Mouse (Mus musculus): ENCODE results near the gene Mvd.

The Mvd gene

DNA sequence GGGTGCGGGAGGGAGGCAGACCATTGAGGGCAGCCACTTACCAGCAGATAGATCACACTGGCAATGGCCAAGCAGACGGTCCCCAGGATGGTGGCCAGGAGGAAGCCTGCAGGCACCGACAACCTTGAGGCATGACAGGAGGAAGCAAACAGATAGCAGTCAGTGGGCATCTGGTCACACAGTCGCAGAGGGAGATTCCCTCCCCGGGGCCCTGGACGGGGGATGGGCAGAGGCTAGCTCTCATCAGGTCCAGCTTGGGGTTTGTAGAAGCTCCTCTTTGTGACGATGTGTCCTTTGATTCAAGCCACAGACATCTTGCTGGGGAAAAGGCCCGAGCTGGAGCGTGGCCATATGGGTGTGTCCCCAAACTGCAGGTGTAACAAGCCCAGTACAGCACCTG lies 17.1 kb downstream of the Mvd start:
- no peak for DNase-seq (ENCODE audit: low spot score in 2 of 2)

GRCm38 (mm10) chr8:122423659-122424058 lies 19.6 kb downstream of the Mvd start:
- DNase-seq (ENCODE audit: low spot score in 2 of 2), result no peak

GRCm38 (mm10) chr8:122423217-122423616 lies 20.0 kb downstream of the Mvd start:
- no peak for DNase-seq (ENCODE audit: low spot score in 2 of 2)

- DNase-seq (ENCODE audit: low spot score in 2 of 2), result no peak
Observed at GRCm38 (mm10) chr8:122421376-122422070, 21.7 kb downstream of the Mvd start, which contains the start of gene Il17c. Gene Il17c (plus strand): TSS chr8:122422020.

DNA sequence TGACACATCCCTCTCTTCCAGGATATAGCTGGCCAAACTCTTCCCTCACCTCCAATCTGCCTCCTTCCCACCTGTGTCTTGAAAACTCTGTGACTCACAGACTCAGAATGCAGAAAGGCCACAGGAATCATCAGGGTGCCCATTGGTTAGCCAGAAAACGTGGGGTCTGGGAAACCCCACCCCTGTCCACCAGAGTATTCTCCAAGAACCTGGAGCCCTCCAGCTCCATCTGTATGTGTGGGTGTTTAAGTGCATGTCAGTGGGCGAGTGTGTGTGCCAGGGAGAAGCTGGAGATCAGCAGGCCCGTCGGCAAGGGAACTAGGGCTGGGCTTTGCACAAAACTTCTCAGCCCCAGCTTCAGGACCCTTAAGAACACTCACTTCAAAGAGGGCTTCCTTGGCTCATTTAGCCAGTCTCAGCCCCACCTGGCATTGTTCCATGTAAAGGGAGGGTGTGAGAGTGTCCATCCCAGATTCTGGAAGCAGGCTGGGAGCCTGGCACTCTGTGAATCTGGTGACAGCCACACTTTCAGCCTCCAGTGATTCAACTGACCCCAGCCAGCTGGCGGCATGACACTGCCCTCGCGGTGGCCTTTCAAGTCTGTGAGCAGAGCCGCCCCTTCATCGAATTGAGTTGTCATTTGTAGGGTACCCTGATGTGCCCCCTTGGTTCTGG lies 23.2 kb downstream of the Mvd start:
- no peak for DNase-seq (ENCODE audit: low spot score in 2 of 2)

GRCm38 (mm10) chr8:122415554-122415953 lies 27.7 kb downstream of the Mvd start:
- no peak for DNase-seq (ENCODE audit: low spot score in 2 of 2)

DNA sequence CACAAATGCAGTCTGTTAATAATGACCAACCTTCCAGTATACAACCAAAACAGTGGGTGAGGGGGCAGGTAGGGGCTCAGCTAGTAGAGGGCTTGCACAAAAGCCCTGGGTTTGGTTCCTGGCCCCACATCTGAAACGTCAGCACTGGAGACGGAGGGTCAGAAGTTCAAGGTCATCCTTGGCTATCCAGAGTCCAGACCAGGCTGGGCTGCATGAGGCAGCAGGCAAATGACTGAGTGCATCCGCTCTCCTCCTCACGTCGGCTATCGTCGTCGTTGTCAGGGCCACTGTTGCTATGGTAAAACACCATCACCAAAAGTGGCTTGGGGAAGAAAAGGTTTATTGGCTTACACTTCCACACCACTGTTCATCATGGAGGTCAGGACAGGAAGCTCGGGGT lies 28.9 kb downstream of the Mvd start:
- DNase-seq (ENCODE audit: low spot score in 2 of 2), result no peak

DNA sequence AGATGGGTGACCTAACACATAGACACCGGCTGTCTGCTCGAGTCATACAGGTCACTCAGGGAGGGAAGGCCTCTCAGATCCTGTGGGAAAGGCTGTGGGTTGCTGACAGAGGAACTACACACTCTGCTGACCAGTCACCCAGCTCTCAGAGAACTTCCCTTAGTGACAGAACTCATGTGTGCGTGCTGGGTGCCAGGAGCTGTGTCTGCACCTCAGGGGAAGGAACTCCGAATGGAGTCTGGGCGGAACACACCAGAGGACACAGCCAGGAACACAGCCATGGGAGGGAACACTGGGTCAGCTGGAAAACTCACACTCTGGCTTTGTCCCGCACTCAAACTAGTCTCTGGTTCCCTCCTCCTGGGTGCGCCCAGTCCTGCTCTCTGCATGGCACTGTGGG lies 35.5 kb downstream of the Mvd start:
- no peak for DNase-seq (ENCODE audit: low spot score in 2 of 2)

DNA sequence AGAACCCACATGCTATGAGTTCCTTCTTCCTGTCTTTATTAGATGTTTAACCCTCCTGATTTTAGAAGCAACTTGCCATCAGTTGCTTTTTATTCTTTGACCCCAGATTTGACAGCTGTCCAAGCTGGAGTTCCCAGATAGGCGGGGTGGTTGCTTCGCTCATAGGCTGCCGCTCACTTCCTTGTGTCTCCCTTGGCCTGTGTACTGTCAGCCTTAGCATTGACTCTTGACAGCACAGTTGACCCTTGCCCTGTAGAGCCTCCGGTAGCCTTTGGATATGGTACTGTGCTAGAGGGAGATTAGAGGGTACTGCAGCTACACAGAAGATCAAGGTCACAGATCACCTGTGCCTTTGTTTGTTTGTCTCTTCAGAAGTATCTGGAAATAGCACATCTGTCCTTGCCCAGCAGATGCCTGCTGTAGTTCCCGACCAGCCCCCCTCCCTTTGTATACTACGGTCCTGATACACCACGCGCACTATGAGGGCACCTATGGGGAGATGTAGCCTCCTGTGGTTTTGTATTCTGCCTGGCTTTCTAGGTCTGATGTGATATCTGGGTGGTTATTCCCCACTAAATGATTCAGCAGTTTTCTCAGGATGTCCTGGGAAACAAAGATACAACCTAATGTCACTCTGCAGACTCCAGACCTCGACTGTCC lies 37.9 kb downstream of the Mvd start:
- no peak for DNase-seq (ENCODE audit: low spot score in 2 of 2)

GRCm38 (mm10) chr8:122398186-122398585 lies 45.0 kb downstream of the Mvd start:
- DNase-seq (ENCODE audit: low spot score in 2 of 2), result no peak

GRCm38 (mm10) chr8:122395291-122395690 lies 47.9 kb downstream of the Mvd start:
- DNase-seq (ENCODE audit: low spot score in 2 of 2), result no peak

DNA sequence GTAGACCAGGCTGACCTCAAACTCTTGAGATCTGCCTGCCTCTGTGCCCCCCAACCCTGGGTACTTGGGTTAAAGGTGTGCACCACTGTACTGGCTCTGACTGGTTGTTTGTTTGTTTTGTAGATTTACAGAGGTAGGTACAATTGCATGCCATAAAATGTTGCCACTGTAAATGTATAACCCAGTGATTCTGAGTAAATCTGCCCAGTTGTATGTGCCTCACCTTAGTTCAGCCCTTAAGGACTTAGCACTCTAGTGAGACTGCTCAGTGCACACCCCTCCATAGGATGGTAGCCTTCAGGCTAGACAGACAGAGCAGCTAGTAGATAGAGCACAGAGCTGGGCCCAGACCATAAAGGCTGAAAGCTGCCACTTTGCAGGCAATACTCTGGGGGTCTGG lies 49.5 kb downstream of the Mvd start:
- DNase-seq (ENCODE audit: low spot score in 2 of 2), result no peak

GRCm38 (mm10) chr8:122390758-122391157 lies 52.5 kb downstream of the Mvd start:
- DNase-seq (ENCODE audit: low spot score in 2 of 2), result no peak

DNA sequence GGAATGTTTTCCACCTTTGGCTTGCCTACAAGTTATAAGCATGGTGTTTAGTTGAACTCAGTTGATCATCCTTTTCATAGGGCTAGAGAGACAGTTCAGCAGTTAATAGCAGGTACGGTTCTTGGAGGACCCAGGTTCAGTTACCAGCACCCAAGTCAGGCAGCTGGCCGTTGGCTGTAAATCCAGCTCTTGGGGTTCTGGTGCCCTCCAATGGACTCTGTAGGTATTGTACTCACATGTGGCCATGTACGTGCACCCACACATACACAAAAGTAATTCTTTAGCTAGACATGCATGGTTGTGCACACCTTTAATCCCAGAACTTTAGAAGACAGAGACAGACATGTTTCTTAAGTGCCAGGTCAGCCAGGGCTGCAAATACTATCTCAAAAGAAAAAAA lies 53.9 kb downstream of the Mvd start:
- no peak for DNase-seq (ENCODE audit: low spot score in 2 of 2)
